In the genomic region with DNA sequence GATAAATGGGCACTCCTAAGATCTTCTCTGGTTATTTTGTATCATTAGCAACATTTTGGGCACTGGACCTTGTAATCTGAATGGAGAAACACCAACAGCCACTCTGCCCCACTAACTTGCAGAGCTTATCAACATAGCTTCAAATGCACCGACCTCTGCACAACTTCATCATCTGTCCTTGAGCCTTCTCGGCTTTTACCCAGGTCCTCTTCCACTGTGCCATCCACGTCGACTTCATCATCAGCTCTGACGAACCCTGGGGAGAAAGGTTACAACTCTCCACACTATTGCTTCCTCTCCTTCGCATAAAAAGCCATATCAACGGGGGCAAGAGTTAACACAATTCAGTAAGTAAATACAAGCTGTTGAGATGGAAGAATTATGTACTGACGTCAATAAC, we compare ENCODE assay signal across 8 mouse cellular contexts. TPM values are rescaled to one million over a fixed set of nuclear protein-coding genes. Genes with fewer than 3 reads are reported as not detected.
DNase-seq lines count a peak whose midpoint lies in the region; ATAC-seq and TF ChIP-seq lines count a peak whose summit lies in the region.

No protein-coding gene starts in this region.

- H3K4me3 ChIP-seq in embryonic fibroblast, embryonic 13.5 days (ENCODE audit: insufficient read depth, low read length), result peak overlapping the region; percentile 88
- peak overlapping the region; percentile 94 for H3K4me3 ChIP-seq in liver, embryonic 11.5 days (ENCODE audit: low read depth, low read length)

- H3K9ac ChIP-seq in liver, embryonic 11.5 days (ENCODE audit: low read depth, low read length), result peak overlapping the region; percentile 94

- peak overlapping the region; percentile 95 for H3K4me2 ChIP-seq in liver, embryonic 11.5 days

- no peak for ATAC-seq in liver, embryonic 11.5 days (replicated peaks; ENCODE audit: low FRiP score)

- WGBS in liver, embryonic 11.5 days, result 2% methylated on average over 8 of the region's 8 CpGs

- no peaks in the 10 kb centered on the region for H3K9me3 ChIP-seq in liver, embryonic 11.5 days (ENCODE audit: control insufficient read depth, low read length)

- peaks cover 22% of the 10 kb centered on the region for H3K4me1 ChIP-seq in embryonic fibroblast, embryonic 13.5 days (ENCODE audit: control insufficient read depth, insufficient read depth, low read length)
- H3K4me1 ChIP-seq in liver, embryonic 11.5 days (replicated peaks; ENCODE audit: control insufficient read depth, insufficient read depth, low read length), result peaks cover 32% of the 10 kb centered on the region

- DNase-seq in cerebellum, adult 9-10 months, result peak; percentile 32
- no peak for DNase-seq in cerebellum, postnatal 25 days
- DNase-seq in 3T3-L1 (ENCODE audit: low read depth, low spot score), result peak; percentile 19
- no peak for DNase-seq in liver, embryonic 11.5 days (ENCODE audit: low spot score)
- no peak for DNase-seq in yolk sac, embryonic 10.5 days (ENCODE audit: low spot score)
- no peak for DNase-seq in layer of hippocampus, postnatal 36 days
- DNase-seq in embryo, embryonic 10 days (ENCODE audit: low spot score), result no peak

- TF ChIP-seq POLR2A in embryonic fibroblast, embryonic 13.5 days (IDR thresholded peaks at IDR 0.05; ENCODE audit: low read depth, low read length), result peak; percentile 13; the same call in 1 of the 2 replicates

- H3K36me3 ChIP-seq in liver, embryonic 11.5 days (ENCODE audit: control insufficient read depth, insufficient read depth, low read length), result peaks cover 38% of the 10 kb centered on the region

- no peak for TF ChIP-seq CTCF in embryonic fibroblast, embryonic 13.5 days (IDR thresholded peaks at IDR 0.05; ENCODE audit: borderline replicate concordance, insufficient read depth, low read length)

- H3K27ac ChIP-seq in embryonic fibroblast, embryonic 13.5 days (ENCODE audit: insufficient read depth, low read length), result no peak overlapping the region
- no peak overlapping the region for H3K27ac ChIP-seq in liver, embryonic 11.5 days (ENCODE audit: low read depth, low read length)

- no peaks in the 10 kb centered on the region for H3K27me3 ChIP-seq in liver, embryonic 11.5 days (replicated peaks; ENCODE audit: control insufficient read depth, insufficient read depth, low read length)

RNA-seq across cellular contexts. Expression of gene Hsp90b1, which starts 1.2 kb away (rescaled TPM):
- polyA plus RNA-seq in embryonic fibroblast, embryonic 13.5 days (2011; ENCODE audit: insufficient read length, low read depth, missing spikeins), result 1,488 and 1,495 TPM in 2 replicates
- 595 and 612 TPM in 2 replicates for polyA plus RNA-seq in liver, embryonic 11.5 days (2014; fragmentation: Nextera tagmentation; extraction: Ambion mirVana)
- total RNA-seq in layer of hippocampus, postnatal 36 days (2021), result 100 to 1,000 TPM; 391 to 418 TPM

RNA-seq across cellular contexts. Expression of gene Ttc41, which starts 1.5 kb away (rescaled TPM):
- 1.1 and 1.9 TPM in 2 replicates for polyA plus RNA-seq in embryonic fibroblast, embryonic 13.5 days (2011; ENCODE audit: insufficient read length, low read depth, missing spikeins)
- polyA plus RNA-seq in liver, embryonic 11.5 days (2014; fragmentation: Nextera tagmentation; extraction: Ambion mirVana), result 1.2 and 2.0 TPM in 2 replicates
- total RNA-seq in layer of hippocampus, postnatal 36 days (2021), result 1 to 10 TPM; 1.2 to 2.4 TPM

RNA-seq across cellular contexts. Expression of gene Gm49358, which starts 59.6 kb away (rescaled TPM):
- 2.1 and 7.6 TPM in 2 replicates for polyA plus RNA-seq in embryonic fibroblast, embryonic 13.5 days (2011; ENCODE audit: insufficient read length, low read depth, missing spikeins)
- polyA plus RNA-seq in liver, embryonic 11.5 days (2014; fragmentation: Nextera tagmentation; extraction: Ambion mirVana), result not detected in 2 replicates
- 10 to 100 TPM; 45.5 to 45.7 TPM for total RNA-seq in layer of hippocampus, postnatal 36 days (2021)

Comparison
In these comparisons a context has a peak if more than half of its experiments do, and no peak if none do; other contexts are left out.
1. DNase-seq: peak in cerebellum, adult 9-10 months (single experiment) and 3T3-L1 (single experiment); none in cerebellum, postnatal 25 days (0 of 2), liver, embryonic 11.5 days (single experiment), yolk sac, embryonic 10.5 days (single experiment), layer of hippocampus, postnatal 36 days (0 of 2) and embryo, embryonic 10 days (single experiment).